Mouse (Mus musculus): ENCODE data around the gene Tbce.

- no peak for TF ChIP-seq CTCF (IDR thresholded peaks at IDR 0.05; ENCODE audit: low read depth)
- no peak for TF ChIP-seq EP300 (IDR thresholded peaks at IDR 0.05; ENCODE audit: low read depth)
Observed at GRCm38 (mm10) chr13:13960211-13960610, 79.2 kb downstream of the Tbce start.

Data from heart, postnatal 0 days (tissue).